Mouse (Mus musculus) heart, embryonic 10.5 days (tissue): Measurements from ENCODE around the gene Kif1c. TPM values are rescaled to one million over a fixed set of nuclear protein-coding genes. Genes with fewer than 3 reads are reported as not detected.

Experiments
- DNase-seq: peaks from one replicate; pipeline ENCODE4 v3.0.0-alpha.2; 2017; ENCODE audit warnings: low spot score
- H3K27ac ChIP-seq: fragments of 300-500 bp; sonication (generic); 2 replicates; pipeline ENCODE4 v1.5.1; 2016; ENCODE audit warnings: mild to moderate bottlenecking
- H3K27me3 ChIP-seq: fragments of 300-500 bp; sonication (generic); 2 replicates; pipeline ENCODE4 v1.6.1; 2016; ENCODE audit warnings: mild to moderate bottlenecking; ENCODE audit not compliant: poor library complexity, insufficient read depth, severe bottlenecking
- H3K36me3 ChIP-seq: fragments of 300-500 bp; sonication (generic); 2 replicates; pipeline ENCODE4 v1.6.1; 2016; ENCODE audit warnings: mild to moderate bottlenecking, moderate library complexity
- H3K4me1 ChIP-seq: fragments of 300-500 bp; sonication (generic); 2 replicates; pipeline ENCODE4 v1.6.1; 2016; ENCODE audit warnings: mild to moderate bottlenecking
- H3K4me3 ChIP-seq: fragments of 300-500 bp; sonication (generic); 2 replicates; pipeline ENCODE4 v1.5.1; 2016; ENCODE audit warnings: mild to moderate bottlenecking, moderate library complexity
- H3K9me3 ChIP-seq: fragments of 300-500 bp; sonication (generic); 2 replicates; pipeline ENCODE4 v1.6.1; 2016; ENCODE audit warnings: mild to moderate bottlenecking, moderate library complexity
- WGBS: fragments of 180-500 bp; shearing (Covaris S2); methylation state at CpG from one replicate; pipeline ENCODE4 v1.1.7; 2016; 5-methylcytosine and 5-hydroxymethylcytosine counted together
- polyA plus RNA-seq: library from polyadenylated mRNA; unstranded; fragments of >200 nt; fragmentation: Nextera tagmentation; extraction: Ambion mirVana; gene quantifications from 2 replicates; pipeline ENCODE4 v1.2.1, GENCODE M21; 2016

The Kif1c gene
- polyA plus RNA-seq, 1 experiment from 2014 or later: 2.1 TPM

GRCm38 (mm10) chr11:70686901-70687566 is 13.3 kb upstream of the Kif1c start:
- peaks cover 40% of the 10 kb centered on the region for H3K36me3 ChIP-seq
- peaks cover 43% of the 10 kb centered on the region for H3K4me1 ChIP-seq
- no peaks in the 10 kb centered on the region for H3K27me3 ChIP-seq
- peak overlapping the region; percentile 92 for H3K4me3 ChIP-seq
- no peaks in the 10 kb centered on the region for H3K9me3 ChIP-seq
- 5% methylated on average over 16 of the region's 16 CpGs for WGBS
- no peak for DNase-seq
- H3K27ac ChIP-seq: peak overlapping the region; percentile 96

- no peaks in the 10 kb centered on the region for H3K27me3 ChIP-seq
- WGBS: under 1% methylated on average over 55 of the region's 55 CpGs
- peak within 1 kb of the TSS; percentile 92 for H3K4me3 ChIP-seq
- H3K4me1 ChIP-seq: peaks cover 37% of the 10 kb centered on the region
- H3K27ac ChIP-seq: peak within 1 kb of the TSS; percentile 96
- peak; percentile 90 for DNase-seq
- H3K36me3 ChIP-seq: peaks cover 35% of the 10 kb centered on the region
- no peaks in the 10 kb centered on the region for H3K9me3 ChIP-seq
These were observed 12.6 kb upstream of the Kif1c start, which contains the start of gene Camta2 for GRCm38 (mm10) chr11:70687601-70688199. Gene Camta2 (minus strand): TSS chr11:70688105.

GRCm38 (mm10) chr11:70688372-70688771 is 12.0 kb upstream of the Kif1c start:
- H3K27me3 ChIP-seq: no peaks in the 10 kb centered on the region
- peak overlapping the region; percentile 92 for H3K4me3 ChIP-seq
- H3K4me1 ChIP-seq: peaks cover 35% of the 10 kb centered on the region
- no peaks in the 10 kb centered on the region for H3K9me3 ChIP-seq
- H3K27ac ChIP-seq: peak overlapping the region; percentile 96
- peaks cover 28% of the 10 kb centered on the region for H3K36me3 ChIP-seq
- 10% methylated on average over 8 of the region's 8 CpGs for WGBS
- no peak for DNase-seq

GRCm38 (mm10) chr11:70689578-70689977 is 10.8 kb upstream of the Kif1c start:
- no peak overlapping the region for H3K27ac ChIP-seq
- no peak for DNase-seq
- peaks cover 17% of the 10 kb centered on the region for H3K36me3 ChIP-seq
- no peak overlapping the region for H3K4me3 ChIP-seq
- no peaks in the 10 kb centered on the region for H3K9me3 ChIP-seq
- H3K27me3 ChIP-seq: no peaks in the 10 kb centered on the region
- H3K4me1 ChIP-seq: peaks cover 35% of the 10 kb centered on the region
- 34% methylated on average over 4 of the region's 4 CpGs for WGBS

GRCm38 (mm10) chr11:70693504-70693903 is 6.8 kb upstream of the Kif1c start:
- H3K4me3 ChIP-seq: no peak overlapping the region
- 51% methylated on average over 3 of the region's 3 CpGs for WGBS
- DNase-seq: no peak
- no peaks in the 10 kb centered on the region for H3K9me3 ChIP-seq
- H3K27me3 ChIP-seq: no peaks in the 10 kb centered on the region
- H3K4me1 ChIP-seq: peaks cover 14% of the 10 kb centered on the region
- H3K36me3 ChIP-seq: no peaks in the 10 kb centered on the region
- no peak overlapping the region for H3K27ac ChIP-seq

GRCm38 (mm10) chr11:70697376-70697775 is 3.0 kb upstream of the Kif1c start:
- no peak for DNase-seq
- H3K9me3 ChIP-seq: no peaks in the 10 kb centered on the region
- H3K36me3 ChIP-seq: peaks cover 1% of the 10 kb centered on the region; the same call in 1 of the 2 replicates
- peaks cover 23% of the 10 kb centered on the region for H3K4me1 ChIP-seq
- H3K27ac ChIP-seq: no peak overlapping the region
- no peaks in the 10 kb centered on the region for H3K27me3 ChIP-seq
- 74% methylated on average over 3 of the region's 3 CpGs for WGBS
- no peak overlapping the region for H3K4me3 ChIP-seq

- H3K9me3 ChIP-seq: no peaks in the 10 kb centered on the region
- H3K27ac ChIP-seq: no peak overlapping the region
- 55% methylated on average over 2 of the region's 2 CpGs for WGBS
- H3K4me3 ChIP-seq: peak overlapping the region; percentile 79; the same call in 1 of the 2 replicates
- H3K4me1 ChIP-seq: peaks cover 37% of the 10 kb centered on the region
- peaks cover 17% of the 10 kb centered on the region for H3K36me3 ChIP-seq
- DNase-seq: no peak
- H3K27me3 ChIP-seq: no peaks in the 10 kb centered on the region
These were observed 1.3 kb upstream of the Kif1c start for GRCm38 (mm10) chr11:70699051-70699450.

GRCm38 (mm10) chr11:70700613-70701012 is 265 bp downstream of the Kif1c start:
- Histone ChIP-seq H3K4me3 (peak overlapping the region; percentile 79), H3K27ac (peak overlapping the region; percentile 99), H3K9me3 (no peaks in the 10 kb centered on the region), H3K27me3 (no peaks in the 10 kb centered on the region), H3K4me1 (peaks cover 37% of the 10 kb centered on the region), H3K36me3 (peaks cover 33% of the 10 kb centered on the region)
- under 1% methylated on average over 34 of the region's 34 CpGs for WGBS
- DNase-seq: peak; percentile 84

GRCm38 (mm10) chr11:70701221-70701955 is 1.0 kb downstream of the Kif1c start:
- 11% methylated on average over 10 of the region's 10 CpGs for WGBS
- Histone ChIP-seq H3K36me3 (peaks cover 41% of the 10 kb centered on the region), H3K4me1 (peaks cover 37% of the 10 kb centered on the region), H3K27me3 (no peaks in the 10 kb centered on the region), H3K9me3 (no peaks in the 10 kb centered on the region), H3K27ac (peak overlapping the region; percentile 99), H3K4me3 (peak overlapping the region; percentile 79)
- DNase-seq: no peak

GRCm38 (mm10) chr11:70701984-70702733 is 1.8 kb downstream of the Kif1c start:
- Histone ChIP-seq H3K27me3 (no peaks in the 10 kb centered on the region), H3K4me1 (peaks cover 37% of the 10 kb centered on the region), H3K4me3 (peak overlapping the region; percentile 79), H3K9me3 (no peaks in the 10 kb centered on the region), H3K36me3 (peaks cover 48% of the 10 kb centered on the region), H3K27ac (peak overlapping the region; percentile 99)
- WGBS: 69% methylated on average over 6 of the region's 6 CpGs
- DNase-seq: no peak

GRCm38 (mm10) chr11:70702781-70703180 is 2.4 kb downstream of the Kif1c start:
- no peaks in the 10 kb centered on the region for H3K9me3 ChIP-seq
- peaks cover 37% of the 10 kb centered on the region for H3K4me1 ChIP-seq
- no peaks in the 10 kb centered on the region for H3K27me3 ChIP-seq
- no peak for DNase-seq
- peaks cover 54% of the 10 kb centered on the region for H3K36me3 ChIP-seq
- H3K4me3 ChIP-seq: peak overlapping the region; percentile 79
- peak overlapping the region; percentile 99; the same call in 1 of the 2 replicates for H3K27ac ChIP-seq
- 43% methylated on average over 6 of the region's 6 CpGs for WGBS

- WGBS: 78% methylated on average over 3 of the region's 3 CpGs
- no peak overlapping the region for H3K4me3 ChIP-seq
- no peak overlapping the region for H3K27ac ChIP-seq
- no peak for DNase-seq
- peaks cover 27% of the 10 kb centered on the region for H3K4me1 ChIP-seq
- no peaks in the 10 kb centered on the region for H3K9me3 ChIP-seq
- peaks cover 87% of the 10 kb centered on the region for H3K36me3 ChIP-seq
- no peaks in the 10 kb centered on the region for H3K27me3 ChIP-seq
These were observed 5.8 kb downstream of the Kif1c start for GRCm38 (mm10) chr11:70706127-70706526.
